Mouse (Mus musculus) thymus, adult 2 months (tissue): Measurements from ENCODE around the gene Lyrm2. TPM values are rescaled to one million over a fixed set of nuclear protein-coding genes. Genes with fewer than 3 reads are reported as not detected.

Source experiments
- DNase-seq: peaks from one replicate; pipeline ENCODE4 v3.0.0; 2021
- H3K27ac ChIP-seq: fragments of 200-500 bp; 2 replicates; pipeline ENCODE4 v1.5.1; 2012; ENCODE audit warnings: low read length, control low read depth; ENCODE audit not compliant: control insufficient read depth, insufficient read depth
- H3K27me3 ChIP-seq: fragments of 200-500 bp; 2 replicates; pipeline ENCODE4 v1.6.1; 2012; ENCODE audit warnings: mild to moderate bottlenecking, low read length, moderate library complexity, mixed read lengths; ENCODE audit not compliant: control insufficient read depth, insufficient read depth
- H3K36me3 ChIP-seq: fragments of 200-500 bp; 2 replicates; pipeline ENCODE4 v1.6.1; 2012; ENCODE audit warnings: mild to moderate bottlenecking, low read length, moderate library complexity; ENCODE audit not compliant: control insufficient read depth, insufficient read depth
- H3K4me1 ChIP-seq: fragments of 200-500 bp; replicated peaks from 2 replicates; pipeline ENCODE4 v1.6.1; 2012; ENCODE audit warnings: low read length; ENCODE audit not compliant: control insufficient read depth, insufficient read depth
- H3K4me3 ChIP-seq: fragments of 200-500 bp; 2 replicates; pipeline ENCODE4 v1.5.1; 2012; ENCODE audit warnings: mild to moderate bottlenecking, low read length, control low read depth, moderate library complexity; ENCODE audit not compliant: control insufficient read depth, insufficient read depth
- CTCF ChIP-seq: fragments of 200-500 bp; IDR thresholded peaks from 2 replicates; pipeline ENCODE4 v1.5.1; 2012; ENCODE audit warnings: mild to moderate bottlenecking, control low read depth, low read length, moderate library complexity, borderline replicate concordance; ENCODE audit not compliant: control insufficient read depth, poor library complexity, insufficient read depth; ENCODE audit errors: extremely low read depth
- POLR2A ChIP-seq: fragments of 200-500 bp; IDR thresholded peaks from 2 replicates; pipeline ENCODE4 v1.6.1; 2012; ENCODE audit warnings: mild to moderate bottlenecking, low read length, control low read depth, moderate library complexity; ENCODE audit not compliant: control insufficient read depth, poor library complexity, insufficient read depth; ENCODE audit errors: extremely low read depth
- WGBS: fragments of 180-500 bp; shearing (Covaris S2); methylation state at CpG from one replicate; pipeline ENCODE4 v1.1.7; 2018; 5-methylcytosine and 5-hydroxymethylcytosine counted together
- polyA plus RNA-seq: library from polyadenylated mRNA; depleted of rRNA; stranded (reverse); fragments of >200 nt; gene quantifications from 2 replicates; pipeline ENCODE4 v1.2.3, GENCODE M21; 2012; rRNA removed

Gene Lyrm2
- polyA plus RNA-seq, 1 experiment = 11.6 TPM

- Histone ChIP-seq H3K27ac (no peak overlapping the region), H3K27me3 (no peaks in the 10 kb centered on the region), H3K36me3 (no peaks in the 10 kb centered on the region), H3K4me1 (no peaks in the 10 kb centered on the region), H3K4me3 (no peak overlapping the region)
- TF ChIP-seq POLR2A = no peak
- no peak for TF ChIP-seq CTCF
- DNase-seq = no peak
- WGBS = over 99% methylated on average over 3 of the region's 3 CpGs
These were observed 38.3 kb downstream of the Lyrm2 start for GRCm38 (mm10) chr4:32838401-32838800.

Other genes starting within 250 kb of the Lyrm2 start
- gene Gja10, start 197.5 kb upstream of the Lyrm2 start, polyA plus RNA-seq = 0.12 TPM in 1 of 2 replicates, not detected in the other
- gene Casp8ap2, start 184.8 kb upstream of the Lyrm2 start, polyA plus RNA-seq = 5.4 and 14.7 TPM in 2 replicates
- gene Mdn1, start 143.1 kb upstream of the Lyrm2 start, polyA plus RNA-seq = 12.6 and 13.8 TPM in 2 replicates
- 12.5 and 12.6 TPM in 2 replicates for gene Ankrd6, start 150.6 kb downstream of the Lyrm2 start, polyA plus RNA-seq
- 6.8 and 9.7 TPM in 2 replicates for gene Rragd, start 182.8 kb downstream of the Lyrm2 start, polyA plus RNA-seq
- gene Ube2j1, start 231.2 kb downstream of the Lyrm2 start, polyA plus RNA-seq = 28.7 and 30.1 TPM in 2 replicates